Mouse (Mus musculus) liver, postnatal 0 days (tissue): ENCODE results near the gene Speer4f2.

Experiments
- CTCF ChIP-seq: sonication (generic); IDR thresholded peaks from 2 replicates; pipeline ENCODE4 v1.5.1; 2016; ENCODE audit warnings: antibody characterized with exemption, low read depth
- EP300 ChIP-seq: IDR thresholded peaks from 2 replicates; pipeline ENCODE4 v1.6.1; 2016; ENCODE audit warnings: antibody characterized with exemption, low read depth, mild to moderate bottlenecking

GRCm38 (mm10) chr5:17422225-17422624 lies 49.2 kb downstream of the Speer4f2 start:
- no peak for TF ChIP-seq CTCF
- TF ChIP-seq EP300 = no peak
